Mouse (Mus musculus) CD4-positive, CD25-positive, alpha-beta regulatory T cell, adult 4 months (primary cell): ENCODE data around the gene Tas2r135. TPM values are rescaled to one million over a fixed set of nuclear protein-coding genes. Genes with fewer than 3 reads are reported as not detected.

Experiments
- ATAC-seq: one replicate; pipeline ENCODE4 v1.8.0; 2017
- polyA plus RNA-seq, 2 experiments: library from polyadenylated mRNA; unstranded; fragments of 100-300 nt; shearing (Covaris generic); gene quantifications; one replicate each; pipeline ENCODE4 v1.2.1; 2017

The Tas2r135 gene
- not detected for polyA plus RNA-seq

GRCm38 (mm10) chr6:42405134-42405533, at the start of gene Tas2r135:
TSS of gene Tas2r135 (plus strand) at chr6:42405434.
- no peak for ATAC-seq

GRCm38 (mm10) chr6:42355794-42356600, 49.2 kb upstream of the Tas2r135 start:
- no peak for ATAC-seq

- no peak for ATAC-seq
These were observed 48.3 kb upstream of the Tas2r135 start for GRCm38 (mm10) chr6:42356913-42357312.

GRCm38 (mm10) chr6:42357901-42358300, 47.3 kb upstream of the Tas2r135 start:
- ATAC-seq = no peak

GRCm38 (mm10) chr6:42358901-42359300, 46.3 kb upstream of the Tas2r135 start:
- ATAC-seq = no peak

GRCm38 (mm10) chr6:42359364-42360147, 45.7 kb upstream of the Tas2r135 start:
- no peak for ATAC-seq

- ATAC-seq = no peak
These were observed 44.9 kb upstream of the Tas2r135 start for GRCm38 (mm10) chr6:42360231-42360840.

- no peak for ATAC-seq
These were observed 44.0 kb upstream of the Tas2r135 start for GRCm38 (mm10) chr6:42361041-42361895.

- no peak for ATAC-seq
These were observed 43.2 kb upstream of the Tas2r135 start for GRCm38 (mm10) chr6:42362074-42362473.

- no peak for ATAC-seq
These were observed 42.7 kb upstream of the Tas2r135 start for GRCm38 (mm10) chr6:42362497-42362896.

GRCm38 (mm10) chr6:42362974-42363373, 42.3 kb upstream of the Tas2r135 start:
- ATAC-seq = no peak

GRCm38 (mm10) chr6:42364066-42364465, 41.2 kb upstream of the Tas2r135 start:
- no peak for ATAC-seq

GRCm38 (mm10) chr6:42364607-42365006, 40.6 kb upstream of the Tas2r135 start:
- no peak for ATAC-seq

GRCm38 (mm10) chr6:42365215-42365614, 40.0 kb upstream of the Tas2r135 start:
- no peak for ATAC-seq

GRCm38 (mm10) chr6:42369870-42370269, 35.4 kb upstream of the Tas2r135 start:
- no peak for ATAC-seq

- ATAC-seq = no peak
These were observed 34.4 kb upstream of the Tas2r135 start for GRCm38 (mm10) chr6:42370630-42371363.

- no peak for ATAC-seq
These were observed 33.2 kb upstream of the Tas2r135 start for GRCm38 (mm10) chr6:42372001-42372400.

GRCm38 (mm10) chr6:42372421-42372815, 32.8 kb upstream of the Tas2r135 start:
- ATAC-seq = no peak

GRCm38 (mm10) chr6:42372816-42373547, 32.3 kb upstream of the Tas2r135 start, which contains the start of gene Epha1:
TSS of gene Epha1 (minus strand) at chr6:42373268.
- peak; percentile 76 for ATAC-seq

GRCm38 (mm10) chr6:42373669-42374430, 31.4 kb upstream of the Tas2r135 start:
- no peak for ATAC-seq
